Mouse (Mus musculus) spleen, adult 2 months (tissue): ENCODE data around the gene Hyal2.

Experiments
- CTCF ChIP-seq: fragments of 200-500 bp; IDR thresholded peaks from 2 replicates; pipeline ENCODE4 v1.5.1; 2011; ENCODE audit warnings: mild to moderate bottlenecking, inconsistent platforms; ENCODE audit not compliant: insufficient read depth, insufficient read length, insufficient replicate concordance; ENCODE audit errors: extremely low read depth
- POLR2A ChIP-seq: fragments of 200-500 bp; IDR thresholded peaks from 2 replicates; pipeline ENCODE4 v1.6.1; 2011; ENCODE audit warnings: low read depth, low read length, inconsistent platforms

DNA sequence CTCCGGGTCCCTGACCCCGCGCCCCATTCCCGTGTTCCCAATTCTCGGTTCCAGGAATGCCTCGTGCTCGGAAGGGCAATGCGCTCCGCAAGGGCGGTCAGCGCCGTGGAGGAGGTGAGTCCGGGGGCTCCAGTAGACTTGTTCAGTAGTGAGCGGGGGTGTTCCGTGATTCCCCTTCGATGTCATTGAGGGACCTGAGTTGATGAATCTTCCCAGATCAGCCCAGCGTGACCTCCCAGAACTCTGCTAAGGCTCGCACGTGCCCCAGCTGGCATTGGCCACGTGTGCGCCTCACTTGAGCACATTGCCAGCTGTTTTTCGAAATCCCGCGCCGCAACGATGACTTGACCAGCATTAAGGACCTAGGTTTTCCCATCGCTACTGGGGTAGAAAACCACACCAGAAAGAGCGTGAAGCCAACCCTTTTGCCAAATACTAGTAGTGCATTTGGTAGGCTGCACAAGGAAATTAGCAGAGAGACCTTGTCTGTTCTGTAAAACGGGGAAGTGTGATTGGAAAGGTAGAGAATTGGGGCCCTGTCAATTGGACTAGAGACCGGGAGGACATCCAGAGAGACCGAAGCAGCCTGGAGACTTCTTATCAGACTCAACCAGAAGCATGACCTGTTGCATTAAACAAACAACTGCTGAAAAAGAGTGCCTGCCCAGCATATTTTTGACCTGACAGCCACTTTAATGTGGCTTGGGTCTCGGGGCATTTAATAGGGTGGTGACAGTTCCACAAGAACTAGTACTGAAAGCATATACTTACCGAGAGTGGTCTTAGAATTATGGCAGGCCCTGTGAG is 20.3 kb downstream of the Hyal2 start:
- no peak for TF ChIP-seq CTCF
- no peak for TF ChIP-seq POLR2A
